Mouse (Mus musculus) cerebellum, adult 11 months (tissue): Measurements from ENCODE around the gene Gm20388.
A peak's percentile ranks its signal among the peaks of the same experiment; 100 is the strongest.

Source experiments
- DNase-seq: peaks from one replicate; pipeline ENCODE4 v3.0.0; 2022

Gene Gm20388

GRCm38 (mm10) chr8:120050376-120050775 lies 139.7 kb downstream of the Gm20388 start:
- no peak for DNase-seq

- DNase-seq, result no peak
Measured at GRCm38 (mm10) chr8:120051006-120051405, 140.4 kb downstream of the Gm20388 start.

GRCm38 (mm10) chr8:120051908-120052307 lies 141.3 kb downstream of the Gm20388 start:
- no peak for DNase-seq

GRCm38 (mm10) chr8:120052318-120052717 lies 141.7 kb downstream of the Gm20388 start:
- DNase-seq, result no peak

- no peak for DNase-seq
Measured at GRCm38 (mm10) chr8:120054833-120055232, 144.2 kb downstream of the Gm20388 start.

GRCm38 (mm10) chr8:120057078-120057477 lies 146.4 kb downstream of the Gm20388 start:
- no peak for DNase-seq

GRCm38 (mm10) chr8:120062742-120063141 lies 152.1 kb downstream of the Gm20388 start:
- DNase-seq, result no peak

- DNase-seq, result no peak
Measured at GRCm38 (mm10) chr8:120063326-120063725, 152.7 kb downstream of the Gm20388 start.

GRCm38 (mm10) chr8:120065611-120066010 lies 155.0 kb downstream of the Gm20388 start:
- no peak for DNase-seq

GRCm38 (mm10) chr8:120066226-120066625 lies 155.6 kb downstream of the Gm20388 start:
- DNase-seq, result no peak

GRCm38 (mm10) chr8:120067936-120068668 lies 157.5 kb downstream of the Gm20388 start:
- peak; percentile 68 for DNase-seq

- DNase-seq, result peak; percentile 84
Measured at GRCm38 (mm10) chr8:120071684-120072083, 161.0 kb downstream of the Gm20388 start.

GRCm38 (mm10) chr8:120072259-120072658 lies 161.6 kb downstream of the Gm20388 start:
- peak; percentile 67 for DNase-seq

- DNase-seq, result no peak
Measured at GRCm38 (mm10) chr8:120072827-120073226, 162.2 kb downstream of the Gm20388 start.

- no peak for DNase-seq
Measured at GRCm38 (mm10) chr8:120074516-120074915, 163.9 kb downstream of the Gm20388 start.

- DNase-seq, result no peak
Measured at GRCm38 (mm10) chr8:120075347-120075746, 164.7 kb downstream of the Gm20388 start.

GRCm38 (mm10) chr8:120078080-120078479 lies 167.4 kb downstream of the Gm20388 start:
- DNase-seq, result peak; percentile 73

- no peak for DNase-seq
Measured at GRCm38 (mm10) chr8:120079361-120079760, 168.7 kb downstream of the Gm20388 start.

GRCm38 (mm10) chr8:120083261-120083660 lies 172.6 kb downstream of the Gm20388 start:
- no peak for DNase-seq

- DNase-seq, result no peak
Measured at GRCm38 (mm10) chr8:120084783-120085182, 174.1 kb downstream of the Gm20388 start.

- DNase-seq, result no peak
Measured at GRCm38 (mm10) chr8:120089511-120089910, 178.9 kb downstream of the Gm20388 start.

GRCm38 (mm10) chr8:120091032-120091431 lies 180.4 kb downstream of the Gm20388 start:
- DNase-seq, result peak; percentile 46

- DNase-seq, result no peak
Measured at GRCm38 (mm10) chr8:120093103-120093502, 182.5 kb downstream of the Gm20388 start.

GRCm38 (mm10) chr8:120094801-120095200 lies 184.2 kb downstream of the Gm20388 start:
- DNase-seq, result no peak

- DNase-seq, result no peak
Measured at GRCm38 (mm10) chr8:120096486-120096885, 185.8 kb downstream of the Gm20388 start.
